ENCODE assay signal across 25 mouse cellular contexts in genomic region chr17:67260016-67260415, GRCm38 (mm10).
DNase-seq lines count a peak whose midpoint lies in the region; ATAC-seq lines count a peak whose summit lies in the region.
"Had no signal": no experiment of that assay in that cellular context is flagged by ENCODE, and none has a peak within 500 bp of the region (broad histone marks: within the 10 kb centered on the region; RNA-seq: fewer than 3 reads in every experiment).

No protein-coding gene starts in this region.

- DNase-seq in heart, adult 11 months = peak; percentile 88
- no peak for DNase-seq in heart, adult 8-10 months (ENCODE audit: low spot score)
- peak; percentile 47 for DNase-seq in midbrain, embryonic 11.5 days (ENCODE audit: low spot score, missing footprints)
- peak; percentile 24 for DNase-seq in forelimb bud, embryonic 11.5 days (ENCODE audit: low read depth, low spot score)
- DNase-seq in testis, postnatal 10 days (ENCODE audit: low spot score) = no peak
- DNase-seq: adrenal gland, postnatal 14 days; cerebellum, adult 18-20 months; cerebellum, adult 9-11 months; cerebellum, postnatal 36 days; gastrocnemius, postnatal 10 days; heart, postnatal 10 days; heart, postnatal 4 days had no signal

- no peak overlapping the region for H3K27ac ChIP-seq in midbrain, embryonic 11.5 days (ENCODE audit: low read depth, low read length)
- H3K27ac ChIP-seq in midbrain, embryonic 16.5 days (ENCODE audit: low read length) = no peak overlapping the region
- H3K27ac ChIP-seq: embryonic facial prominence, embryonic 15.5 days; forebrain, embryonic 10.5 days; forebrain, embryonic 15.5 days; heart, embryonic 10.5 days; hindbrain, embryonic 12.5 days; hindbrain, postnatal 0 days; intestine, embryonic 15.5 days had no signal

- H3K27me3 ChIP-seq in midbrain, embryonic 11.5 days (ENCODE audit: control insufficient read depth, insufficient read depth, low read length) = no peaks in the 10 kb centered on the region
- no peaks in the 10 kb centered on the region for H3K27me3 ChIP-seq in midbrain, embryonic 16.5 days (ENCODE audit: control insufficient read depth, insufficient read depth, low read depth, low read length)
- H3K27me3 ChIP-seq: CH12.LX; embryonic facial prominence, embryonic 15.5 days; forebrain, embryonic 15.5 days; hindbrain, embryonic 12.5 days; intestine, embryonic 15.5 days; Patski had no signal

- no peak overlapping the region for H3K4me3 ChIP-seq in midbrain, embryonic 11.5 days (ENCODE audit: low read depth, low read length)
- no peak overlapping the region for H3K4me3 ChIP-seq in midbrain, embryonic 16.5 days (ENCODE audit: low read depth, low read length)
- H3K4me3 ChIP-seq: embryonic facial prominence, embryonic 15.5 days; erythroblast, embryonic 14.5 days; forebrain, embryonic 10.5 days; forebrain, embryonic 15.5 days; heart, embryonic 10.5 days; hindbrain, embryonic 12.5 days; intestine, embryonic 15.5 days had no signal

- no peaks in the 10 kb centered on the region for H3K36me3 ChIP-seq in midbrain, embryonic 11.5 days (ENCODE audit: control insufficient read depth, insufficient read depth, low read length)
- no peaks in the 10 kb centered on the region for H3K36me3 ChIP-seq in midbrain, embryonic 16.5 days (ENCODE audit: control insufficient read depth, insufficient read depth, low read length)
- H3K36me3 ChIP-seq: embryonic facial prominence, embryonic 15.5 days; forebrain, embryonic 10.5 days; forebrain, embryonic 15.5 days; hindbrain, embryonic 12.5 days; intestine, embryonic 15.5 days had no signal

- ATAC-seq in midbrain, embryonic 11.5 days (ENCODE audit: low FRiP score) = no peak
- ATAC-seq in midbrain, embryonic 16.5 days = no peak
- no peak for ATAC-seq in megakaryocyte-erythroid progenitor cell, adult 5-6 weeks (replicated peaks; ENCODE audit: low FRiP score, low TSS enrichment, poor library complexity, severe bottlenecking)
- ATAC-seq: activated CD4-positive, CD25-positive, alpha-beta regulatory T cell, adult 4 months; forebrain, embryonic 15.5 days; hindbrain, postnatal 0 days; intestine, embryonic 15.5 days; Patski had no signal

- no peak overlapping the region for H3K4me2 ChIP-seq in midbrain, embryonic 11.5 days
- H3K4me2 ChIP-seq in midbrain, embryonic 16.5 days (ENCODE audit: low read length) = no peak overlapping the region
- H3K4me2 ChIP-seq: embryonic facial prominence, embryonic 15.5 days; forebrain, embryonic 15.5 days; hindbrain, embryonic 12.5 days; intestine, embryonic 15.5 days had no signal

- no peaks in the 10 kb centered on the region for H3K9me3 ChIP-seq in midbrain, embryonic 11.5 days (ENCODE audit: control insufficient read depth, low read length)
- H3K9me3 ChIP-seq in midbrain, embryonic 16.5 days (replicated peaks; ENCODE audit: control insufficient read depth, low read length, poor library complexity, severe bottlenecking) = no peaks in the 10 kb centered on the region
- H3K9me3 ChIP-seq: embryonic facial prominence, embryonic 15.5 days; forebrain, embryonic 15.5 days; heart, embryonic 10.5 days; hindbrain, embryonic 12.5 days; intestine, embryonic 15.5 days had no signal

- 88% methylated on average over 4 of the region's 4 CpGs for WGBS in midbrain, embryonic 11.5 days
- WGBS in midbrain, embryonic 16.5 days = 85% methylated on average over 4 of the region's 4 CpGs

- no peaks in the 10 kb centered on the region for H3K4me1 ChIP-seq in midbrain, embryonic 11.5 days (ENCODE audit: control insufficient read depth, insufficient read depth, low read length)
- H3K4me1 ChIP-seq in midbrain, embryonic 16.5 days (ENCODE audit: control insufficient read depth, insufficient read depth, low read length) = no peaks in the 10 kb centered on the region
- H3K4me1 ChIP-seq: embryonic facial prominence, embryonic 15.5 days; forebrain, embryonic 15.5 days; hindbrain, embryonic 12.5 days; intestine, embryonic 15.5 days had no signal

- no peak overlapping the region for H3K9ac ChIP-seq in midbrain, embryonic 11.5 days (ENCODE audit: low read length)
- no peak overlapping the region for H3K9ac ChIP-seq in midbrain, embryonic 16.5 days (ENCODE audit: low read depth, low read length)
- H3K9ac ChIP-seq: embryonic facial prominence, embryonic 15.5 days; forebrain, embryonic 15.5 days; hindbrain, embryonic 12.5 days; intestine, embryonic 15.5 days had no signal

Comparison
In these comparisons a context has a peak if more than half of its experiments do, and no peak if none do; other contexts are left out.
1. DNase-seq: peak in heart, adult 11 months (single experiment), midbrain, embryonic 11.5 days (single experiment) and forelimb bud, embryonic 11.5 days (single experiment); none in heart, adult 8-10 months (single experiment) and testis, postnatal 10 days (single experiment).